Mouse (Mus musculus) liver, embryonic 14.5 days (tissue): ENCODE measurements at regions not wholly inside any gene's neighbourhood (a gene's known extent, or its start where the extent isn't known, plus 50 kb on each side); places are given as distances from the start of the nearest gene placed in this dataset.

Experiments
- CTCF ChIP-seq: IDR thresholded peaks from 2 replicates; pipeline ENCODE4 v1.5.1; 2016; ENCODE audit warnings: antibody characterized with exemption, low read depth, control low read depth
- EP300 ChIP-seq: IDR thresholded peaks from 2 replicates; pipeline ENCODE4 v1.6.1; 2016; ENCODE audit warnings: antibody characterized with exemption, low read depth

GRCm38 (mm10) chr4:62833944-62834343 lies 131.4 kb upstream of the Zfp618 start:
- TF ChIP-seq CTCF (no peak), EP300 (no peak)
